Mouse (Mus musculus) testis, adult 2 months (tissue): ENCODE measurements around the gene Aloxe3.

Experiments
- CTCF ChIP-seq: fragments of 200-500 bp; IDR thresholded peaks from 2 replicates; pipeline ENCODE4 v1.5.1; 2012; ENCODE audit warnings: low read depth, mild to moderate bottlenecking, inconsistent platforms, low read length, moderate library complexity; ENCODE audit not compliant: control insufficient read depth, insufficient read depth, insufficient replicate concordance
- POLR2A ChIP-seq: fragments of 200-500 bp; IDR thresholded peaks from 2 replicates; pipeline ENCODE4 v1.6.1; 2012; ENCODE audit warnings: low read depth, mild to moderate bottlenecking, inconsistent platforms, low read length, moderate library complexity; ENCODE audit not compliant: control insufficient read depth

DNA sequence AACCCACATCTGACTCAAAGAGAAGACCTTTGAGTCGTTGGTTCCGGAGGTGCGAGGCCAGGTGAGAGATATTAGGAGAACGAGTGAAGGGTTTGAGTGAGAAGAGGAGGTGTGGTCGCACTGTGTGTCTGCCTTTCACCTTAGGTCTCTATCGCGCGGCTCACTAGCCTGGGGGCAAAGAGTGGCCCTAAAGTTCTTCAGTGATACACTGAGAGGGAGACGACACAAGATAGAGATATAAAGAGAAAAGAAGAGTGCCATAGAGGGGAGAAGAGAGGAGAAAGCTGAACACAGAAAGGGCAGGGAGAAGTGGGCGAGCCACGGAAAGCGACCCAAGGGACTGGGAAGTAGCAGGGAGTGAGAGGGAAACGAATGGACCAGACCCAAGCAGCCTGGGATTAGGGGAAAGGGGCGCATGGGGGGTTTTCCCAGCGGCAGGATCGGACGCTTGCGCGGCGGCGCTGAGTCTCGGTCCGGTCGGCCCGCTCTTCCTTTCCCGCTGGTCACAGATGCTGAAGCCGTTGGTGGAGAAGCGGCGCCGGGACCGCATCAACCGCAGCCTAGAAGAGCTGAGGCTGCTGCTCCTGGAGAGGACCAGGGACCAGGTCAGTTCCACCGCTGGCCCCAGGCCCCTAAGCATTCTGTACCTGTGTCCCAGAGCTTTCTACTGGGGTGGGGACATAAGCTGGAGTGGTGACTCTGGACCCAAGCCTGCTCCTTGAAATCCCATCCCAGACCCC is 4.5 kb upstream of the Aloxe3 start:
- TF ChIP-seq CTCF (no peak), POLR2A (no peak)
